ENCODE assay signal across 20 mouse cellular contexts in genomic region chr3:152764516-152765312, GRCm38 (mm10). TPM values are rescaled to one million over a fixed set of nuclear protein-coding genes. Genes with fewer than 3 reads are reported as not detected.
DNase-seq lines count a peak whose midpoint lies in the region; ATAC-seq and TF ChIP-seq lines count a peak whose summit lies in the region.
"Had no signal": no experiment of that assay in that cellular context is flagged by ENCODE, and none has a peak within 500 bp of the region (broad histone marks: within the 10 kb centered on the region; RNA-seq: fewer than 3 reads in every experiment).

No protein-coding gene starts in this region.

- H3K4me1 ChIP-seq in heart, embryonic 10.5 days = peaks cover 35% of the 10 kb centered on the region
- H3K4me1 ChIP-seq in limb, embryonic 12.5 days (replicated peaks) = peaks cover 19% of the 10 kb centered on the region
- peaks cover 15% of the 10 kb centered on the region for H3K4me1 ChIP-seq in limb, embryonic 10.5 days
- peaks cover 62% of the 10 kb centered on the region for H3K4me1 ChIP-seq in G1E (ENCODE audit: insufficient read depth, low read depth, low read length)
- H3K4me1 ChIP-seq in liver, embryonic 12.5 days = peaks cover 50% of the 10 kb centered on the region

- no peak overlapping the region for H3K4me3 ChIP-seq in heart, embryonic 10.5 days
- H3K4me3 ChIP-seq in limb, embryonic 12.5 days (replicated peaks) = no peak overlapping the region
- H3K4me3 ChIP-seq in limb, embryonic 10.5 days = no peak overlapping the region
- H3K4me3 ChIP-seq in G1E (ENCODE audit: low read depth, low read length) = peak overlapping the region; percentile 34; the same call in 1 of the 2 replicates
- H3K4me3 ChIP-seq in liver, embryonic 12.5 days = no peak overlapping the region
- H3K4me3 ChIP-seq: midbrain, embryonic 12.5 days had no signal

- TF ChIP-seq CTCF in G1E (IDR thresholded peaks at IDR 0.05; ENCODE audit: low read depth, low read length) = no peak

- H3K9ac ChIP-seq in limb, embryonic 12.5 days (replicated peaks) = no peak overlapping the region
- no peak overlapping the region for H3K9ac ChIP-seq in liver, embryonic 12.5 days
- H3K9ac ChIP-seq: hindbrain, embryonic 14.5 days; midbrain, embryonic 12.5 days; stomach, embryonic 15.5 days had no signal

- peak overlapping the region; percentile 88 for H3K27ac ChIP-seq in heart, embryonic 10.5 days
- H3K27ac ChIP-seq in limb, embryonic 12.5 days = 0 out of 2 replicates have a peak overlapping the region, but pooled peaks have one; percentile 17
- no peak overlapping the region for H3K27ac ChIP-seq in limb, embryonic 10.5 days
- H3K27ac ChIP-seq in liver, embryonic 12.5 days = peak overlapping the region; percentile 48
- H3K27ac ChIP-seq: hindbrain, embryonic 14.5 days; midbrain, embryonic 12.5 days; stomach, embryonic 15.5 days had no signal

- H3K27me3 ChIP-seq in heart, embryonic 10.5 days (ENCODE audit: insufficient read depth, poor library complexity, severe bottlenecking) = no peaks in the 10 kb centered on the region
- H3K27me3 ChIP-seq in limb, embryonic 12.5 days = no peaks in the 10 kb centered on the region
- H3K27me3 ChIP-seq in limb, embryonic 10.5 days (ENCODE audit: low read depth, poor library complexity, severe bottlenecking) = no peaks in the 10 kb centered on the region
- no peaks in the 10 kb centered on the region for H3K27me3 ChIP-seq in G1E (ENCODE audit: insufficient read depth, low read length)
- no peaks in the 10 kb centered on the region for H3K27me3 ChIP-seq in liver, embryonic 12.5 days (replicated peaks)
- H3K27me3 ChIP-seq: CH12.LX; midbrain, embryonic 12.5 days; Patski; stomach, embryonic 15.5 days had no signal

- no peak overlapping the region for H3K4me2 ChIP-seq in limb, embryonic 12.5 days
- H3K4me2 ChIP-seq in liver, embryonic 12.5 days = peak overlapping the region; percentile 24
- H3K4me2 ChIP-seq: hindbrain, embryonic 14.5 days; midbrain, embryonic 12.5 days; stomach, embryonic 15.5 days had no signal

- WGBS in heart, embryonic 10.5 days = 55% methylated on average over 8 of the region's 8 CpGs
- WGBS in limb, embryonic 12.5 days = 76% methylated on average over 8 of the region's 8 CpGs
- 77% methylated on average over 8 of the region's 8 CpGs for WGBS in limb, embryonic 10.5 days
- WGBS in liver, embryonic 12.5 days (ENCODE audit: insufficient replicate concordance) = 27% methylated on average over 8 of the region's 8 CpGs

- peaks cover 15% of the 10 kb centered on the region; the same call in 1 of the 2 replicates for H3K36me3 ChIP-seq in heart, embryonic 10.5 days
- H3K36me3 ChIP-seq in limb, embryonic 12.5 days = peaks cover 22% of the 10 kb centered on the region; the same call in 1 of the 2 replicates
- H3K36me3 ChIP-seq in limb, embryonic 10.5 days = peaks cover 20% of the 10 kb centered on the region
- peaks cover 51% of the 10 kb centered on the region for H3K36me3 ChIP-seq in G1E (replicated peaks)
- H3K36me3 ChIP-seq in liver, embryonic 12.5 days = peaks cover 32% of the 10 kb centered on the region

- intact Hi-C loops in heart, postnatal 14 days (cut with DNase I) = no loop called here

- no peak for DNase-seq in heart, embryonic 10.5 days (ENCODE audit: low spot score)
- no peak for DNase-seq in heart, postnatal 14 days
- DNase-seq in limb, embryonic 10.5 days (ENCODE audit: low spot score) = no peak
- DNase-seq in G1E (ENCODE audit: low spot score) = no peak
- no peak for DNase-seq in cerebellum, postnatal 36 days
- DNase-seq: cerebellum, postnatal 14 days; gastrocnemius, postnatal 14 days; kidney, adult 18-20 months; kidney, postnatal 14 days; lung, postnatal 10 days; spleen, adult 18-20 months; thymus, postnatal 14 days had no signal

- no peak for ATAC-seq in limb, embryonic 12.5 days (ENCODE audit: insufficient number of reproducible peaks, insufficient read depth, low FRiP score, low TSS enrichment, low read depth)
- peak; percentile 41 for ATAC-seq in G1E (ENCODE audit: extremely low read depth, insufficient number of reproducible peaks, low FRiP score, poor library complexity, severe bottlenecking)
- no peak for ATAC-seq in liver, embryonic 12.5 days
- no peak for ATAC-seq in monocyte, adult 5-6 weeks (replicated peaks; ENCODE audit: insufficient number of reproducible peaks, low FRiP score, low TSS enrichment, poor library complexity, severe bottlenecking)
- ATAC-seq: Patski had no signal

- H3K9me3 ChIP-seq in heart, embryonic 10.5 days = no peaks in the 10 kb centered on the region
- no peaks in the 10 kb centered on the region for H3K9me3 ChIP-seq in limb, embryonic 12.5 days
- no peaks in the 10 kb centered on the region for H3K9me3 ChIP-seq in limb, embryonic 10.5 days (replicated peaks)
- H3K9me3 ChIP-seq in G1E (replicated peaks) = no peaks in the 10 kb centered on the region
- no peaks in the 10 kb centered on the region for H3K9me3 ChIP-seq in liver, embryonic 12.5 days (replicated peaks)
- H3K9me3 ChIP-seq: midbrain, embryonic 12.5 days; stomach, embryonic 15.5 days had no signal

RNA-seq across cellular contexts. Expression of gene Pigk, which starts 50.8 kb away (rescaled TPM):
- 39.8 and 47.3 TPM in 2 replicates for polyA plus RNA-seq in heart, embryonic 10.5 days (2016; fragmentation: Nextera tagmentation; extraction: Ambion mirVana)
- 10 to 100 TPM; 28.8 to 30.0 TPM for total RNA-seq in heart, postnatal 14 days (2021)
- polyA plus RNA-seq in limb, embryonic 12.5 days (2016; fragmentation: Nextera tagmentation; extraction: Ambion mirVana) = 46.2 and 49.4 TPM in 2 replicates
- polyA plus RNA-seq in limb, embryonic 10.5 days (2016; fragmentation: Nextera tagmentation; extraction: Ambion mirVana) = 39.5 and 40.2 TPM in 2 replicates
- total RNA-seq in G1E (2014; fragmentation: Nextera tagmentation) (36.3 and 39.2 TPM in 2 replicates), G1E (2017) (27.7 and 34.2 TPM in 2 replicates)
- polyA plus RNA-seq in G1E (2012) = 3.9 and 4.1 TPM in 2 replicates
- 24.9 and 34.5 TPM in 2 replicates for polyA plus RNA-seq in liver, embryonic 12.5 days (2016; fragmentation: Nextera tagmentation; extraction: Ambion mirVana)
- total RNA-seq in monocyte, adult 5-6 weeks (2017) = 31.1 to 45.1 TPM (median 39.8 TPM) in 3 replicates
